8 mouse cellular contexts compared by ENCODE assay signal in the genomic region with DNA sequence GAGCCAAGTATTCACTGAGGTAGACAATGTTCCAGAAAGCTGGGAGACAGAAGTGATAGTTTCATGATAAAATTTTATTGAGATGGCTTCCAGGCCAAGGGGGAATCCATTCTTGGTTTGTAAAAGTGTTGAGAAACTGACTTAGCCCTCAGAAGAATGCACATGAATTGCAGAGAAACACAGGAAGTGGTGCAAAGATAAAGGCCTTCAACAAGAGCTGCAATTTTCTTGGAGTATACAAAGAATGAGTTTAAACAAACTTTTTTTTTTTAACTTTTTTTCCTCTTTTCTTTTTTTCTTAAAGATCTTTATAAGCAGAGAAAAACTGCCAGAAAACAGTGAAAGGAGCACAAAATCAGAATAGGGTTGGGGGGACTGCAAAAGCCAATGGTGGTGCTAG. TPM values are rescaled to one million over a fixed set of nuclear protein-coding genes. Genes with fewer than 3 reads are reported as not detected.
DNase-seq lines count a peak whose midpoint lies in the region; ATAC-seq and TF ChIP-seq lines count a peak whose summit lies in the region.

No protein-coding gene starts in this region.

- no peak for DNase-seq in heart, postnatal 10 days
- no peak for DNase-seq in midbrain, embryonic 10.5 days (ENCODE audit: low spot score)
- DNase-seq in ovary, adult 18-20 months (ENCODE audit: low spot score): no peak
- no peak for DNase-seq in layer of hippocampus, postnatal 10 days (ENCODE audit: low spot score in 2 of 2)
- DNase-seq in right cerebral cortex, postnatal 10 days (ENCODE audit: low spot score in 2 of 2): no peak

- H3K9ac ChIP-seq in heart, embryonic 11.5 days (ENCODE audit: low read depth, low read length): peak overlapping the region; percentile 95
- H3K9ac ChIP-seq in hindbrain, embryonic 12.5 days: no peak overlapping the region; the same call in 1 of the 2 replicates

- no peak for TF ChIP-seq CTCF in E14TG2a.4 (conservative IDR thresholded peaks at IDR 0.05; ENCODE audit: low read length)

- ATAC-seq in heart, embryonic 11.5 days (replicated peaks; ENCODE audit: insufficient number of reproducible peaks, low FRiP score, low TSS enrichment): no peak
- ATAC-seq in hindbrain, embryonic 12.5 days (ENCODE audit: low FRiP score): no peak

- H3K36me3 ChIP-seq in heart, embryonic 11.5 days (ENCODE audit: control insufficient read depth, insufficient read depth, low read length): no peaks in the 10 kb centered on the region
- H3K36me3 ChIP-seq in E14TG2a.4 (ENCODE audit: insufficient read depth, low read length): no peaks in the 10 kb centered on the region
- no peaks in the 10 kb centered on the region for H3K36me3 ChIP-seq in hindbrain, embryonic 12.5 days
- H3K36me3 ChIP-seq in midbrain, embryonic 10.5 days: no peaks in the 10 kb centered on the region

- H3K4me3 ChIP-seq in heart, embryonic 11.5 days (ENCODE audit: low read depth, low read length): peak overlapping the region; percentile 67
- peak overlapping the region; percentile 92 for H3K4me3 ChIP-seq in E14TG2a.4 (replicated peaks; ENCODE audit: low read length)
- no peak overlapping the region for H3K4me3 ChIP-seq in hindbrain, embryonic 12.5 days
- peak overlapping the region; percentile 82 for H3K4me3 ChIP-seq in midbrain, embryonic 10.5 days

- peaks cover 5% of the 10 kb centered on the region for H3K4me1 ChIP-seq in heart, embryonic 11.5 days (ENCODE audit: control insufficient read depth, insufficient read depth, low read length)
- peaks cover 22% of the 10 kb centered on the region for H3K4me1 ChIP-seq in E14TG2a.4 (replicated peaks; ENCODE audit: low read depth, low read length)
- peaks cover 5% of the 10 kb centered on the region; the same call in 1 of the 2 replicates for H3K4me1 ChIP-seq in hindbrain, embryonic 12.5 days
- H3K4me1 ChIP-seq in midbrain, embryonic 10.5 days: peaks cover 15% of the 10 kb centered on the region

- H3K27ac ChIP-seq in heart, embryonic 11.5 days (ENCODE audit: low read depth, low read length): peak overlapping the region; percentile 96; the same call in 1 of the 2 replicates
- no peak overlapping the region for H3K27ac ChIP-seq in hindbrain, embryonic 12.5 days
- H3K27ac ChIP-seq in midbrain, embryonic 10.5 days (replicated peaks): peak overlapping the region; percentile 98

- peak overlapping the region; percentile 78 for H3K4me2 ChIP-seq in heart, embryonic 11.5 days
- peak overlapping the region; percentile 67 for H3K4me2 ChIP-seq in hindbrain, embryonic 12.5 days (replicated peaks)

- H3K9me3 ChIP-seq in heart, embryonic 11.5 days (replicated peaks; ENCODE audit: control insufficient read depth, low read length): no peaks in the 10 kb centered on the region
- no peaks in the 10 kb centered on the region for H3K9me3 ChIP-seq in E14TG2a.4 (ENCODE audit: low read length)
- no peaks in the 10 kb centered on the region for H3K9me3 ChIP-seq in hindbrain, embryonic 12.5 days (replicated peaks)
- no peaks in the 10 kb centered on the region for H3K9me3 ChIP-seq in midbrain, embryonic 10.5 days (replicated peaks)

- no peaks in the 10 kb centered on the region for H3K27me3 ChIP-seq in heart, embryonic 11.5 days (ENCODE audit: control insufficient read depth, insufficient read depth, low read length)
- H3K27me3 ChIP-seq in E14TG2a.4 (ENCODE audit: insufficient read depth, low read length): no peaks in the 10 kb centered on the region
- no peaks in the 10 kb centered on the region for H3K27me3 ChIP-seq in hindbrain, embryonic 12.5 days
- no peaks in the 10 kb centered on the region for H3K27me3 ChIP-seq in midbrain, embryonic 10.5 days (ENCODE audit: low read depth, poor library complexity, severe bottlenecking)

- intact Hi-C loops in heart, postnatal 10 days (cut with DNase I): no loop called here

RNA-seq across cellular contexts. Expression of gene Akain1, which starts 23.0 kb away (rescaled TPM):
- not detected in 2 replicates for polyA plus RNA-seq in heart, embryonic 11.5 days (2014; fragmentation: Nextera tagmentation; extraction: Ambion mirVana)
- total RNA-seq in heart, postnatal 10 days (2021): not detected
- 0.22 and 0.27 TPM in 2 replicates for polyA plus RNA-seq in hindbrain, embryonic 12.5 days (2016; fragmentation: Nextera tagmentation; extraction: Ambion mirVana)
- 0.05 TPM in 1 of 2 replicates, not detected in the other for polyA plus RNA-seq in midbrain, embryonic 10.5 days (2016; fragmentation: Nextera tagmentation; extraction: Ambion mirVana)
- total RNA-seq in layer of hippocampus, postnatal 10 days (2021): 1 to 10 TPM; 4.1 to 4.4 TPM

RNA-seq across cellular contexts. Expression of gene Zbtb14, which starts 33.3 kb away (rescaled TPM):
- 12.7 and 14.6 TPM in 2 replicates for polyA plus RNA-seq in heart, embryonic 11.5 days (2014; fragmentation: Nextera tagmentation; extraction: Ambion mirVana)
- 10 to 100 TPM; 11.1 to 14.8 TPM for total RNA-seq in heart, postnatal 10 days (2021)
- 32.9 and 34.5 TPM in 2 replicates for polyA plus RNA-seq in hindbrain, embryonic 12.5 days (2016; fragmentation: Nextera tagmentation; extraction: Ambion mirVana)
- polyA plus RNA-seq in midbrain, embryonic 10.5 days (2016; fragmentation: Nextera tagmentation; extraction: Ambion mirVana): 33.2 and 33.7 TPM in 2 replicates
- 10 to 100 TPM; 22.6 to 23.8 TPM for total RNA-seq in layer of hippocampus, postnatal 10 days (2021)
